Mouse (Mus musculus) kidney, embryonic 14.5 days (tissue): ENCODE measurements at regions not wholly inside any gene's neighbourhood (a gene's known extent, or its start where the extent isn't known, plus 50 kb on each side); places are given as distances from the start of the nearest gene placed in this dataset.

ENCODE experiments used
- ATAC-seq: fragments of 200-750 bp; cut with Nextera tagmentation; 2 replicates; pipeline ENCODE4 v1.8.0; 2017; ENCODE audit warnings: moderate number of reproducible peaks, mild to moderate bottlenecking, moderate TSS enrichment, moderate library complexity; ENCODE audit not compliant: low FRiP score, low TSS enrichment
- H3K27ac ChIP-seq: fragments of 300-500 bp; sonication (generic); 2 replicates; pipeline ENCODE4 v1.5.1; 2014; ENCODE audit warnings: low read depth, mild to moderate bottlenecking, low read length, moderate library complexity, mixed read lengths
- H3K27me3 ChIP-seq: fragments of 300-500 bp; sonication (generic); 2 replicates; pipeline ENCODE4 v1.6.1; 2014; ENCODE audit warnings: mild to moderate bottlenecking, low read length; ENCODE audit not compliant: control insufficient read depth, insufficient read depth
- H3K36me3 ChIP-seq: fragments of 300-500 bp; sonication (generic); 2 replicates; pipeline ENCODE4 v1.6.1; 2014; ENCODE audit warnings: low read length, mixed read lengths; ENCODE audit not compliant: control insufficient read depth, insufficient read depth
- H3K4me1 ChIP-seq: fragments of 300-500 bp; sonication (generic); 2 replicates; pipeline ENCODE4 v1.6.1; 2014; ENCODE audit warnings: low read length, mixed read lengths; ENCODE audit not compliant: control insufficient read depth, insufficient read depth
- H3K4me2 ChIP-seq: fragments of 300-500 bp; sonication (generic); replicated peaks from 2 replicates; pipeline ENCODE4 v1.6.1; 2014; ENCODE audit warnings: low read depth, mild to moderate bottlenecking, low read length
- H3K4me3 ChIP-seq: fragments of 300-500 bp; sonication (generic); 2 replicates; pipeline ENCODE4 v1.5.1; 2014; ENCODE audit warnings: mild to moderate bottlenecking, low read length
- H3K9ac ChIP-seq: fragments of 300-500 bp; sonication (generic); 2 replicates; pipeline ENCODE4 v1.6.1; 2014; ENCODE audit warnings: low read depth, mild to moderate bottlenecking, low read length, moderate library complexity
- H3K9me3 ChIP-seq: fragments of 300-500 bp; sonication (generic); 2 replicates; pipeline ENCODE4 v1.6.1; 2016; ENCODE audit warnings: low read length; ENCODE audit not compliant: control insufficient read depth
- WGBS: fragments of 180-500 bp; shearing (Covaris S2); extraction: QIAGEN DNeasy Blood & Tissue Kit; methylation state at CpG from one replicate; pipeline ENCODE4 v1.1.7; 2014; 5-methylcytosine and 5-hydroxymethylcytosine counted together

DNA sequence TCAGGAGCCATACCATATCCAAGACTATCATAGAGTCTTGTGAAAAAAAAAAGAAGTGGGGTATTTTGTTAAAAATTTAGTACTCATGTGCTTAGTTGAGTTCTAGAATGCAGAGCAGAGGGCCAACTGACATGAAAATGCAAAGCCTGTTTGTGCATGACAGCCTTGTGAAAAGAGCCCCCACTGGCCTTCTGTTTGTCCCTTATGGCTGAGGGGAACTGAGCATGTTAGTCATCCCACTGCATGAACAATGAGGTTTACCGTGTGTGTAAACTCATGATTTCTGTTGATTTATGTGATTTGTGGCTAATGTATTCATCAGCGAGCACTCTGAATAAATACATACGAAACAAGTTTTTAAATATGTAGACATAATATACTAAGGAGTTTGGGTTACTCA lies 266.1 kb upstream of the Nox3 start:
- Histone ChIP-seq H3K27me3 (no peaks in the 10 kb centered on the region), H3K4me1 (no peaks in the 10 kb centered on the region), H3K4me3 (no peak overlapping the region), H3K9ac (no peak overlapping the region), H3K27ac (no peak overlapping the region), H3K36me3 (no peaks in the 10 kb centered on the region), H3K9me3 (no peaks in the 10 kb centered on the region), H3K4me2 (no peak overlapping the region)
- WGBS = 87% methylated on average over 3 of the region's 3 CpGs
- ATAC-seq = no peak

DNA sequence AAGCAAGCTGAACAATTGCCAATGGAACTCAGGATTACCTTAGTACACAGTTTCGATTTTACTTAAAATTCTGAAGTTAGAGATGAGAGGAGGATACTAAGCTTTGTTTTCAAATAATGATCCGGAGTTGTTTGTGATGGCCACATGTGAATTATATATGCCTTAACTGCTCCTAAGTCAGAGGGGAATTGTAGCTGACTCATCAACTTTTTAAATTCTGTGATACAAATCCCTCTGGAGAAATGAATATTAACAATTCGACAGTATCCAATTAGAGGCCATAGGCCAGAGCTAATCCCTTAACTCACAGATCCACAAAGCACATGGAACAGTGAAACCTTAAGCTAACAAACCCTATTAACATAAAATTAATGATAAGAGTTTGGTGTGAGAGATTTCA lies 250.5 kb upstream of the Nox3 start:
- H3K4me1 ChIP-seq = no peaks in the 10 kb centered on the region
- H3K9me3 ChIP-seq = no peaks in the 10 kb centered on the region
- H3K4me3 ChIP-seq = no peak overlapping the region
- 92% methylated on average over 3 of the region's 3 CpGs for WGBS
- H3K36me3 ChIP-seq = no peaks in the 10 kb centered on the region
- H3K27me3 ChIP-seq = no peaks in the 10 kb centered on the region
- H3K9ac ChIP-seq = no peak overlapping the region
- no peak overlapping the region for H3K4me2 ChIP-seq
- H3K27ac ChIP-seq = no peak overlapping the region
- no peak for ATAC-seq

DNA sequence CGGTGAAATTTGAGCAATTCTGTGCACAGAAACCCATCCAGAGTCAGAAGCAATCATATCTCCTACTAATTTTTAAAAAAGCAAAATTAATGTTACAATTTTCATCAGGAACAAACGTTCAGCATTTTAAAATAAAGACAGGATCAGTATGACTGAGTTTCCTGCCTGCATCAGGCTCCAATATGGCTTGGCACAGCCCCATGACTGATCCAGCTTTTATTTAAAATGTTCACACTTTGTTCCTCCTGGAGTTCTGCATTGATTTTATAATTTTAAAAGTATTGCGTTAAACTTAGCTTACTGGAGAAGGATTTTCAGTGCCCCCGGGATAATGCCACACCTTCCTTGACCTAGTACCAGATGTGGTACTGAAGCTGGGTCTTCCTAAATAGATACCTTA lies 240.3 kb upstream of the Nox3 start:
- H3K9me3 ChIP-seq = no peaks in the 10 kb centered on the region
- no peak overlapping the region for H3K27ac ChIP-seq
- ATAC-seq = no peak
- H3K9ac ChIP-seq = no peak overlapping the region
- H3K4me2 ChIP-seq = no peak overlapping the region
- H3K36me3 ChIP-seq = no peaks in the 10 kb centered on the region
- 86% methylated on average over 4 of the region's 4 CpGs for WGBS
- no peak overlapping the region for H3K4me3 ChIP-seq
- no peaks in the 10 kb centered on the region for H3K4me1 ChIP-seq
- H3K27me3 ChIP-seq = no peaks in the 10 kb centered on the region

DNA sequence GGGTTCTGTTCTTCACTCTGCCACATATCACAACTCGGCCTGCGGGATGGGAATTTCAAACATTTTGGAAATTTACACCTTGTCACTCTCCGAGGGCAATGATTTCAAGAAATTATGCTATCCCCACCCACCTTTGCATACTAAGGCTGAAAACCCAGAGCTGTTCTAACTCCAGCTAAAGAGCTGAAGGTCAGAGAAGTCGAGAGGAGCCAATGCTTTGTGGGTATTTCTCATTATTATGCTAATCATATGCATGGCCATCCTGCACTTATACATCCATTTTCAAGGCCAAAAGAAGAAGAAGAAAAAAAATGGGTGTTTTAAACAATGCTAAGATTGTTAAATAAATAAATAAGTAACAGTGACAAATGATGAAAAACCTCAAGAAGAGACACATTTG lies 237.1 kb upstream of the Nox3 start:
- H3K4me3 ChIP-seq = no peak overlapping the region
- ATAC-seq = no peak
- H3K36me3 ChIP-seq = no peaks in the 10 kb centered on the region
- 52% methylated on average over 4 of the region's 4 CpGs for WGBS
- H3K27ac ChIP-seq = no peak overlapping the region
- H3K4me1 ChIP-seq = no peaks in the 10 kb centered on the region
- H3K4me2 ChIP-seq = no peak overlapping the region
- H3K9ac ChIP-seq = no peak overlapping the region
- H3K9me3 ChIP-seq = no peaks in the 10 kb centered on the region
- no peaks in the 10 kb centered on the region for H3K27me3 ChIP-seq

DNA sequence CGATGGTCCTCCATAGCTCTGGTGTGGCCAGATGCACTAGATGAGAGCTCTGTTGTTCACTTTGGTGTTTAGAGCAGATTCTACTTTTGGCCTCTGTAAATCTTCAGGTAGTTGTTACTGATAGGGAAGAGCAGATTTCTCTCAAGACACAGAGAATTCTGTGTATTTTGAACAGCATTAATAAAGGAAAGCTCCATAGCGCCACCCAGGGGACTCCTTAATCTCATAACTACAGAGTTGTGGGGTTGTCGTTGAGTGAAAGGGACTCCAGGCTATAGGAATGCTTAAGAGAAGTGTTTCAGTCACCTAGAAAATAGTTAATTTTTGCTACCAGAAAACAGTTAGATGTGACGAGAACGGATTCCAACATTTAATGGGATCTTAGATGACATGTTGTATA lies 236.0 kb upstream of the Nox3 start:
- Histone ChIP-seq H3K4me3 (no peak overlapping the region), H3K27me3 (no peaks in the 10 kb centered on the region), H3K4me1 (no peaks in the 10 kb centered on the region), H3K36me3 (no peaks in the 10 kb centered on the region), H3K9ac (no peak overlapping the region), H3K9me3 (no peaks in the 10 kb centered on the region), H3K27ac (no peak overlapping the region), H3K4me2 (no peak overlapping the region)
- no peak for ATAC-seq
- 80% methylated on average over 5 of the region's 5 CpGs for WGBS

DNA sequence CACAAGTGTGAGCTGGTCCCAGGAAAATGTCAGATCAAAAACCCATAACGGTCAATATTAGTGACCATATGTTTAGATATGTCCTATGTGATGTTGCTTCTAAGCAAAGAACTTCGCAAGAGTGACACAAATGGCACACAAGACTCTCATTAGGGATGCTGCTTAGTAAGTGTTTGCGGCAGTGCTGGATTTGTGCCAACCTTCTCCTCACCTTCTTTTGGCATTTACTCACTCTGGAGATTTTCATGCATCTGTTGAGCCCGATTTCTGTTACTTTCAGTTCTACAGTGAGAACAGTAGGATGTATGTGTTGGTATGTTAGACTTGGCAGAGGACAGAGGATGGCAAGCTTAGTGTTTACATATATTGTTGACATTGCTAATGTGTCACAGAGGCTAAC lies 231.0 kb upstream of the Nox3 start:
- Histone ChIP-seq H3K27me3 (no peaks in the 10 kb centered on the region), H3K4me1 (no peaks in the 10 kb centered on the region), H3K36me3 (no peaks in the 10 kb centered on the region), H3K4me2 (no peak overlapping the region), H3K4me3 (no peak overlapping the region), H3K9me3 (no peaks in the 10 kb centered on the region), H3K9ac (no peak overlapping the region), H3K27ac (no peak overlapping the region)
- WGBS = 91% methylated on average over 4 of the region's 4 CpGs
- no peak for ATAC-seq

DNA sequence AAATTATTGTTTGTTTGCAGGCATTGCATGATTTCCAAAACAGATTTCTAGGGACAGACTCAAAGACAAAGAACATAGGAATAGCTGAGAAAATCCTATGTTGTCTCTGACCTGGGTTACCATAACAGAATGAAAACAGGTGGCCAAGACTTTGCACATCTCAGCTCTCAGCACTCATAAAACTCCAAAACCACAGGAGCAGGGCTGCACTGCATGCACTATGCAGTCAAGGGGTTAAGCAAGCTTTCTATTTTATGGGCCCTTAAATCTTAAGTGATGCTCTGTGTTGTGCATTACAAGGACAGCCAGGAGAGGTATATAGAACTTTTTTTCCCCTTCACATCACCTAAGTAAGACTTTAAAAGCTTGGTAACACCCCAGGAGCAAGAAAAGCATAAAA lies 224.2 kb upstream of the Nox3 start:
- H3K4me3 ChIP-seq = no peak overlapping the region
- no peak overlapping the region for H3K4me2 ChIP-seq
- H3K36me3 ChIP-seq = no peaks in the 10 kb centered on the region
- no peak for ATAC-seq
- H3K27me3 ChIP-seq = no peaks in the 10 kb centered on the region
- H3K9me3 ChIP-seq = no peaks in the 10 kb centered on the region
- H3K9ac ChIP-seq = no peak overlapping the region
- no peak overlapping the region for H3K27ac ChIP-seq
- no peaks in the 10 kb centered on the region for H3K4me1 ChIP-seq

DNA sequence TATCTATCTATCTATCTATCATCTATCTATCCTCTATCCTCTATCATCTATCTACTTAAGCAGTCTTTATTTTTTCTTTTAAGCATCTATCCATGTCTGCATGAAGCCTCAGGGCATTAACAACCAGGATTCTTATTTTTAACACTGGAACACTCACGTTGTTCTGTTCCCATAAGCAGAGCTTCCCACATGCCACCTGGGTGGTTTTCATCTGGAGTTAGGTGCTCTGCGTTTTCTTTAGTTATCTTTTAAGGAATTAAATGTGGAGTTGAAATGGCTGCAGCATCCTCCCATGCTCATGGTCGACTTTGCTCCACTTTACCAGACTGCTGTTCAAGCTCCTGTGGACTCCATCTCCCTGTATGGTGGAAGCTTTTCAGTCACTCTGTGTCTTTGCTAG lies 196.8 kb upstream of the Nox3 start:
- Histone ChIP-seq H3K27me3 (no peaks in the 10 kb centered on the region), H3K36me3 (no peaks in the 10 kb centered on the region), H3K27ac (no peak overlapping the region), H3K4me3 (no peak overlapping the region), H3K4me2 (no peak overlapping the region), H3K9ac (no peak overlapping the region), H3K4me1 (no peaks in the 10 kb centered on the region), H3K9me3 (no peaks in the 10 kb centered on the region)
- WGBS = 82% methylated on average over 3 of the region's 3 CpGs
- ATAC-seq = no peak

DNA sequence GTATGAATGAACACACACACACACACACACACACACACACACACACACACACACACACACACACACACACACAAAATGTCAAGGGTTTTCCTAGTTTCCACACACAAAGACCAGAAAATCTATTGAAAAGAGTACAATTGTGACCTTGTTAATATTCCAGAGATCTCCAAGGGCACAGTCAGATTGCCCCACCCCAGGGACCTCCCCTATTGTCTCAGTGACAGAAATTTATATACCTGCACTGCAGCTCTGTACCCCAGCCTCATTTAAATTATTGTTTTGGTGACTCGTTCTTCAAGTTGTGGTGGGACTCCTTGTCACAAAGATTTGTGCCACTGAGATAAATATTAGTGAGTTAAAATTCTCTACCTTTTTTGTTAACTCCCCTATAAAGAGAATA lies 187.1 kb upstream of the Nox3 start:
- no peak for ATAC-seq
- H3K4me2 ChIP-seq = no peak overlapping the region
- H3K27ac ChIP-seq = no peak overlapping the region

DNA sequence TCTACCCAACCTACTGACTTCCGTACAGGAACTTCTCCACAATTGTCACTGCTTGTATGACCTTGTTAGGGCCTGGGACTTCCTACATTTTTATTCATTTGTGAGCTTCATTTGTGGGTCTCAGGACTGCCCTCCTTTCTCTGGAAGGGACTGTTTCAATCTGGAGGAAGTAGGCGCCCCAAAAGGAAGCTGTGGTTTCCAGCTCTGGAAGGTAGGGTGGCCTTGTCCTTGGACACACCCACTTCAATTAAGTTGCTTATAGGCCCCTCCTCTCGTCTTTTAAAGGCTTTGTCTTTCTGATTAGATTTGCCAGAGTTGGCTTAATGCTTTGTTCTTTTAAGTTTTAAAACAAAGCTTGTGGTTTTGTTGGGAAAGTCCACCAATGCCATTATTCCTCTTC lies 183.0 kb upstream of the Nox3 start:
- 70% methylated on average over 3 of the region's 3 CpGs for WGBS
- no peak for ATAC-seq
- no peaks in the 10 kb centered on the region for H3K9me3 ChIP-seq
- no peak overlapping the region for H3K4me2 ChIP-seq
- no peaks in the 10 kb centered on the region for H3K36me3 ChIP-seq
- no peak overlapping the region for H3K27ac ChIP-seq
- no peak overlapping the region for H3K9ac ChIP-seq
- no peaks in the 10 kb centered on the region for H3K27me3 ChIP-seq
- no peak overlapping the region for H3K4me3 ChIP-seq
- H3K4me1 ChIP-seq = no peaks in the 10 kb centered on the region

More for the DNA sequence above, 187.1 kb upstream of the Nox3 start:
- no peaks in the 10 kb centered on the region for H3K27me3 ChIP-seq
- no peaks in the 10 kb centered on the region for H3K36me3 ChIP-seq
- no peaks in the 10 kb centered on the region for H3K4me1 ChIP-seq
- WGBS = 57% methylated on average over 1 of the region's 1 CpGs
- no peaks in the 10 kb centered on the region for H3K9me3 ChIP-seq
- no peak overlapping the region for H3K4me3 ChIP-seq
- no peak overlapping the region for H3K9ac ChIP-seq
